Mouse (Mus musculus): ENCODE measurements around the gene Orai2.
"Not testable (repeated sequence)": the region's sequence is repeated elsewhere in the genome, so short reads cannot be mapped to it uniquely, and the experiment has no call there.

The Orai2 gene

DNA sequence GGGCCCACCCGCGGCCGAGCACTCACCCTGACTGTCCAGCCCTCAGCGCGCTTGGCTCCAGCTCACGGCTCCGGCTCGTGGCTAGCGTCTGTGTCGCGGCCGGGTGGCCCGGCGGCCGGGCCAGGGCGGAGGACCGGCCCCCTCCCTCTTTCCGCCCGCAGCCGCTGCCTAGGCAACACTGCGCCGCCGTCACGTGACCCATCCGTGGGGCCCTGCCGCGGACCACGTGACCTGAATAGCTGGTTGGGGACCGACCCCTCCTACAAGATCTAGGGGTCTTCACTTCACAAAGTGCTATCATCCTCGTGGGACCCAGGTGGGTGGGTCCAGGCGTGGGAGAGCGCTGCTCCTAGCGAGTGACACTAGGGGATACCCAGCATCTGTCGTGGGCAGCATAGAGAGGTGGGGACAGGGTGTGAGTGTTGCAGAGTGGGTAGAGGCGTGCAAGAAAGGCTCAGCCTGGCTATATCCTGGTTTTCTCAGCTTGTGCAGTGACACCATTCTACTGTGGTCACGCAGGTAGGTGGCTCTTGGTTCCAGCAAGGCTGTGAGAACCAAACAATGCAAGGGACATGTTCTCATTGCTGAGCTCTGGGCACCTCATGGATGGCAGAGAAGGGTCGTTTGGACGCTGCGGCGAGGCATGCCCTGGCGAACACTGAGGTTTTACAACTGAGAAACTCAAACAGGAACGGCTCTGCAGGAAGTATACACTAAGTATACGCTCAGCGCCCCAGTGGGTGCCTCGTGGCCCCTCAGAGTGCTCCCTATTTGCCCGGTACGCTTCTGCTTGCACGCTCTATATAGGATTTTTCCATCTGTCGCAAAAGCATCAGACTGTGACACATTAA lies at the start of gene Orai2:
Orai2 (minus strand) TSS at position 202 of the 851 bp plus-strand sequence.
- peak; percentile 66 for DNase-seq (ENCODE audit: low read depth, low spot score)

DNA sequence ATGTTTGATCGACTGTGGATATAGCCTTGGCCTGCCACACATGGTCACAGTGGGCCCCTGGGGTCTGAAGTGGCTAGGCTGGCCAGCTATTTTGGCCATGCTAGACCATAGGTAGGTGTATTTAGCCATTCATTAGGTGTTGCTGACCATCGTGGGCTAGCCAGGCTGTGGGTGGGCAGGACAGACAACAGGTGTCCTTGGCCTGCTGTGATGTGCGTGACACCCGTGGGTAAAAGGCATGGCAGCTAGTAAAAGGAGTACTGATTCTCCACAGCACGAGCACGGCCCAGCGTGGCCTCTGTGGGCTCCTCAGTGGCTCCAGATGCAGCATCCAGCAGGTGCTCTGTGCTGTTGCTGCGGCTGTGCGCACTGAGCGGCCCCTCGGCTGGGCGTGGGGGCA lies 48.1 kb upstream of the Orai2 start:
- DNase-seq (ENCODE audit: low read depth, low spot score) = no peak

DNA sequence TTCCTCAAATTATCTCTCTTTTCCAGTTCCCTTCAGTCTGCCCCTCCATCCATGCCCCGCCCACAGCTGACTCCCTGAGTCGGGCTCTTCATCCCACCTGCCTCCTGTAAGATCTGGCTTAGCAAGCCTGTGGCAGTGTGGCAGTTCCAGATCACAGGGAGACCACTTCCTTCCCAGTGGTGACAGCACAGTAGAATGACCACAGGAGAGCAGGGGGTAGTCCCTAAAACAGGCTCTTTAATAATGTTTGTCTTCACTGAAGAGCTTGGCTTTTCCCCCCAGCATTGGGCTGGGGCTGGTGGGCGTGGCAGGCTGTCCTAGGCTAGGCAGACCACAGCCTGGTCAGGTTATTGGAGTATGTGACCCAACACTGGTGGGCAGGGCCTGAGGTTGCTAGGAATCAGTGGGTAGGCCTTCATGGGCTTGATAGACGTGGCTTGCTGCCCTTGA lies 47.4 kb upstream of the Orai2 start:
- no peak for DNase-seq (ENCODE audit: low read depth, low spot score)

DNA sequence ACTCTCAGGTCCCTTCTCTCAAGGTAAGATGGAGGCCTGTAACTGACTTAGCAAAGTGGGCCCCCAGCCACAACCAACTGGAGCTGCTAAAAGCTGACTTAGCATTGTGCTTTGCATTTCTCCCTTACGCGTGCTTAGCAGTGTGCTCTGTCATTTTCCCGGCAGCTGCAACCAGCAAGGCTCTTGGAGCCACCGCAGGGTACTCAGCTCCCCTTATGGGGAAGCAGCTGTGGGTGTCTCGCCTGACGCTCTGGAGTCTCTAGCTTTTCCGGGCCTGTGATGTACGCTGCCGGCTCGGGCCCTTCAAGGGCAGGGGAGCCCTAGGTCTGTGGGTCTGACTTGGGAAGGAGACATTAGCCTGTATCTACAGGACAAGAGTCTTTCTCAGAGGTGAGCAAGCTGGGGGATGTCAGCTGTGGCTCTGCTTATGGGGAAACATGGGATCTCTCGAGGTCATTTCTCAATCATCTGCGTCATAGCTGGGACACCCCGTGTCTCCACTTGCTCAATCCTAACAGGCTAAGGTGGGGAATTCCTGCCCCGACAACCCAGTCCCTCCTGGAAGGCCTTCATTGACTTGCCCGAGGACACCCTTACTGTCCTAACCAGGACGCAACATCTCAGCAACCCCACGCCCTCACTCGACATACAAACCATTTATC lies 46.6 kb upstream of the Orai2 start:
- no peak for DNase-seq (ENCODE audit: low read depth, low spot score)

DNA sequence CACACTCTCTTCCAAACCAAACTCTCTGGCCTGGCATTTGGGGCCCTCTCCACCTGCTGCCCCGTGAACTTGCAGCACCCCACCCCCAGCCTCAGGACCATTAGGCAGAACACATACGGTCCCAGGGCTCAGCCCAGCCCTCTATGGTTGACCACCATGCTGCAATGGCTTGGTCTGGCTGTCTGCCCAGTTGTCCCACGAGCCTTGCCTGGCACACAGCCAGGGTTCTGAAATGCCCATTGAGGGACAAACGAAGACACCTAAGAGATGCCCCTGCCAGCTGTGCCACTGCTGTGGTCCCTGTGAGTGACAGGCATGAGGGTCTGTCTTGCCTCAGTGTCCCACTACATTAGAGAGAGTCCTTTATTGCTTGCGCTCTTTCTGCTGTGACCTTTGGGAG lies 45.4 kb upstream of the Orai2 start:
- DNase-seq (ENCODE audit: low read depth, low spot score) = no peak

DNA sequence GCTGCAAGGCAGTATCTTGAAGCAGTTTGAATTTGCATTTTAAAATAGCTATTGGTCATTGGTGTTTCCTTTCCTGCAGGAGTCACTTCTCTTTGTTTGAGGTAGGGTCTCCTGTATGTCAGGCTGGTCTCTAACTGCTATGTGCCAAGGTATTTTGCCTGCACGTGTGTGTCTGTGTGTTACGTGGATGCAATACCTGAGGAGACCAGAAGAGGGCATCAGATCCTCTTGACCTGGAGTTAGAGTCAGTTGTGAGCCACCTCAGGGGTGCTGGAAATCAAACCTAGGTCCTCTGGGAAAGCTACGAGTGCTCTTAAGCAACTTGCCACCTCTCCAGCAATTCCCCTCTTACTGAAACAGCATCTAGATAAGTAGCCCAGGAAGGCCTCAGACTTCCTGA lies 44.7 kb upstream of the Orai2 start:
- DNase-seq (ENCODE audit: low read depth, low spot score) = peak; percentile 51

DNA sequence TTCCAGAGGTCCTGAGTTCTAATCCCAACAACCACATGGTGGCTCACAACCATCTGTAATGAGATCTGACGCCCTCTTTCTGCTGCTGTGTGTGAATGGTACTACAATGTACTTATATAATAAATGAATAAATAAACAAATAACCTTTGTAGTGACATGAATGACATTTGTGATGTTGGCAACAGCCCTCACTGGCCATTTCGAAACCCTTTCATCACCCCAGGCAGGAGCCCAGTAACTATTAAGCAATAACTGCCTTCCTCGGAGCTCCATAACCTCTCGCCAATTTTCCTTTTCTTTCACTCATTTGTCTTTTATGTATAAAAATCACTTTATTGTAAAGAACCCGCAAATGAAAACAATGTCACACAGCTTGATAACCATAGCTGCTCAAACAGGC lies 43.2 kb upstream of the Orai2 start:
- DNase-seq (ENCODE audit: low read depth, low spot score) = no peak

DNA sequence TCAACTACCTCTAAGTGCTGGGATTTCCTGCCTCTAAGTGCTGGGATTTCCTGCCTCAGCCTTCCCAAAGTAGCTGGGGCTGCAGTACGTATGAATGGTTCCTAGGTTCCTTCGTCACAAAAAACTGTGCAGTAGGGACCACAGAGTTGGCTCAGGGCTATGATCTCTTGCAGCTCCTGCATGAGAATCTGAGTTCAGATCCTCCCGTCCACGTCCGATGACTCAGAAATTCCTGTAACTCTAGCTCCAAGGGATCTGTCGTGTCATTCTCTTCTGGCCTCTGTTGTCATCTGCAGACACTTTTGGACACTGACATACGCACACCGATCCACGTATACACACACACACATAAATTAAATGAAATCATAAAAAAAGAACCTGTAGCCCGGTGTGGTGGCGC lies 42.2 kb upstream of the Orai2 start:
- DNase-seq (ENCODE audit: low read depth, low spot score) = no peak

DNA sequence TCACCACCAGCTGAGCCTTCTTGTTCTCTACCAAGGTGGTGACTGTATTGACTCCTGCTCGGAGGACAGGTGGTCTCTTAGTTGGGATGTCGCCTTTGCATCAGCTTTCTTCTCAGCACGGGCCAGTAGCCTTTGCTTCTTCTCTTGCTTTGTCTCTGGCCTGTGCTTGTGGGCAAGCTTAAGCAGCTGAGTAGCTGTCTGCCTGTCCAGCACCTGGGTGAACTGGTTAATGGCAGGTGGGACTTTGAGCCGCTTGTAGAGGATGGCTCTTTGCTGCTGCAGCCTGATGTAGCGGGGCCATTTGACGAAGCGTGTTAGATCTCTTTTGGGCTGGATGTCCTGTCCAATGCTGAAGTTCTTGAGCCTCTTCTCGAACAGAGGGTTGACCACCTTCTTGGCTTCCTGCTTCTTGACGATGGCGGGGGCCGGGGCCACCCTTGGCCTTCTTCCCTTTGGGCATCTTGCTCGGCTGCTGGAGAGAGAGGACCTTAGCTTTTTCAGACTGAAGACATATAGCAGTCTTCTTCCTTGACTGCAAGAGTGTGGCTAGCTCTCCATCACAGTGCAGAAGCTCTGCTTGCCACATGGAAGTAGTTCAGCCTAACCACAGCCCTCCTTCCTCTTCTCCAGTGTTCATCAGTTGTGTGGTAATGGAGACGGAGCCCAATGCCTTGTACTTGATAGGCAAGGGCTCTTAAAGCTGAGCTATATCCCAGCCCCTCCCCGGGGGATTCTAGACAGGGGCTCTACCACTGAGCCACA lies 41.0 kb upstream of the Orai2 start:
- not testable (repeated sequence) for DNase-seq (ENCODE audit: low read depth, low spot score)

DNA sequence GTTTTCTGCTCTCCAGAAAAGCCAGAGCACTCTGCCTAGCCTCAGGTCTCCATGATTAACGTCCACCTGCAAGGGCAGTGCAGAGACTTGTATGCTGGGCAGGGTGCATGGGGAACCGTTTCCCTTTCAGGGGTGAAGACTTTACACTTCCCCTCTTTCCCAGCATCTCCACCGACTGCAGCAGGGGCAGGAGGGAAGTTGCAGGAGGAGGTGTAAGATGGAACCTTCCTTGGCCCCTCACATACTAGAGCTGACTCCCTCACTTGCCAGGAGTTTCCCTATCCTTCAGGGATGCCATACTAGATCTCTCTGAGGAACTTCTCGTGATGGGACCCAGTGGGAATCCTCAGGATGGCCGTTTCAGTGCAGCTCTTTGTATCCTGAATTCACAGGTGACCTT lies 40.0 kb upstream of the Orai2 start:
- DNase-seq (ENCODE audit: low read depth, low spot score) = no peak

DNA sequence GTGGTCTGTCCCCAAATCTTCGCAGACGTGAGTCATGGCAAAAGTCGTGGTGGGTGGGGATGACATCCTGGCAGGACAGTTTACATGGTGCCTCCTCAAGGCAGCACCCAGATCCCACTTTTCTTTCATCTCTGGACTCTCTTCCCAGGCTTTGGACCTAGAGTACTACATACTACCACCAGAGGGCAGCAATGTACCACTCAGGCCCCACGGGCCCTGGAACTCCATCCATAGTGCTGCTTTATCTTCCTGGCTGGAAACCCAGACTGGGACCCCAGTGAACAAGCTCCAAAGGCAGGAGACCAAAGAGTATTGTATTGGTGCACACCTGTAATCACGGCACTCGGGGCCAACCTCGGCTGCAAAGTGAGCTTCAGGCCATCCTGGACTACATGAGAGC lies 31.3 kb upstream of the Orai2 start:
- DNase-seq (ENCODE audit: low read depth, low spot score) = peak; percentile 83

DNA sequence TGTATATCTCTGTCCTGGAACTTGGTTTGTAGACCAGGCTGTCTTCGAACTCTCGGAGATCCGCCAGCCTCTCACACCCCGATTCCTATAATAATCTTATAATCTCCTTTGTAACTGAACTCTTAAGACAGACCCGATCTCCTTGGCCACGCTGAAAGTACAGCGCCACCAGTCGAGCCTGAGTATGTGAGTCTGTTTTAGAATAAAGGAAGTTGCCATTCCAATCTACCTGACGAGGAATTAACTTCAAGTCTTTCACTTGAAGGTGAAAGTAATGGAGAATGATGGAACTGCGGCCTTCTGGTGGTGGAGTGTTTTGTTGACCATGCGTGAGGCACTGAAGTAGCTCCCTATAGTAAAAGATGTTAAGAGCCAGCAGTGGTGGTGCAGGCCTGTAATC lies 29.0 kb upstream of the Orai2 start:
- peak; percentile 26 for DNase-seq (ENCODE audit: low read depth, low spot score)

DNA sequence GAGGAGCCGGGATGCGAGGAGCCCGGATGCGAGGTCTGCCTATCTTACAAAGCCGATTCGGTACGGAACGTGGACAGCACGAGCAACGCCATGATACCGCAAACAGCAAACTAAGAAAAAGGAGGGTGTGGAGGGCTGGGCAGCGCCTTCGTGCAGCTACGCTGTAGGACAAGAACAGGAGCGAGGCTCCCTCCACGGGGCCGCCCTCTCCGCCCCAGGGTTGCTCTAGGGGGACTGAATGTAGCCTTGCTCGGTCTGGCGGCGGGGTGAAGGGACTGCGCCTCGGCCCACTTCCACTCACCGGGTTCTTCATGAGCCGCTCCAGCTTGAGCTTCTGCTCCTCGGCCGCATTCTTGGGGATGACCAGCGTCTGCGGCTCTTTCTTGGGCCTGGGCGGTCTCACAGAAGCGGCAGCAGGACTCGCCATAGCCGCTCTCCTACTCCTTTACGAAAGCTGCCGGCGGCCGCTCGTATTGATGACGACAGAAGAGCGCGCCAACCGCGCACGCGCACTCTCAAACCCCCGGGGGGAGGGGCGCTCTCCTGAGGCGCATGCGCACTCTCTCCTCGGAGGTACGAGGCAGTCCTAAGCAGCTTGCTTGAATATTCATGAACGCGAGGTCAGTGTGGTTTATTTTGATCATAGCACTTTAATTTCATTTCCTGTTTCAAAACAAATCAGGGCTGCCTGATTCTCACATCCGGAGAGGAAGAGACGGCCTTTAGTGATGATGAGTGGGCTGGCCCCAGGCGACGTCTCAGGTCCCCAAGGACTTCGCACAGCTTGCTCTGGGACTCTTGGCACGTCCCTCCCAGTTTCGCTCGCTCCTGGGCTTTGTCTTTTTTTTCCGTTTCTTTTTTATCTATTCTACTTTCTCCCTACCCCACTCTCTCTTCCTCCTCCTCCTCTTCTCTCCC lies 28.2 kb upstream of the Orai2 start, which contains the start of gene Prkrip1:
Prkrip1 (minus strand) TSS at position 490 of the 918 bp plus-strand sequence.
- DNase-seq (ENCODE audit: low read depth, low spot score) = peak; percentile 99

DNA sequence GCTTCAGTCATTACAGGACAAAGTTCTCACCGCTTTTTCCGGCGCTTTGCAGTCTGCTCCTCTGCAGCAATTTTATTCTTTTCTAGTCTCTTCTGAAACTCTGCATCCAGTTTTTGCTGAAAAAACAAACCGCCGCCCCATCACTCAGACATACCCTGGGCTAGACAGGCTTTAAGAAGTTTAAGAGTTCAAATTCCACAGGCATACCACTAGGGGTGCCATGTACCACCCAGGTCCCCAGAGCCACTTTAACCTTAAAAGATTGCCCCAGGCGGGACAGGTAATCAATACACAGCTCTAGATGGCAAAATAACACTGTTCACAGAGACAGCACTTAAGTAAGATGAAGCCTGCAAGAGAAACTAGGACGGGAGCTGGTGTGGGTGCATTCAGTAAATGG lies 21.4 kb upstream of the Orai2 start:
- DNase-seq (ENCODE audit: low read depth, low spot score) = peak; percentile 48

DNA sequence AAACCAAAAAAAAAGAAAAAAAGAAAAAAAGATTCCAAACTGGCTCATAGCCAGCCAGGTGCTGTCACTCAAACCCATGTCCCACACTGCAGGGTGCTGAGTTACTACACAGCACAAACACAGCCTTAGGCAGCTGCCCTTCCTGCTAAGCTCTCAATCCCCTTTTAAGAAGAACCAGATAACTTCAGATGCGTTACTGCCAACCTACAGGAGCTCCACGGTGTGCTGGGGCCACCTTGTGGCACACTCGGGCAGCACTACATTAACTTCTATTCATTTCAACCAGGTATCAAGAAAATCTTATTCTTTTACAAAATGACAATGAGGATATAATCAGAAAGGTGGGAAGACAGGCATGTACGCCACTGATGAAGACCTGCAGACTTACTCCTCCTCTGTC lies 16.2 kb upstream of the Orai2 start:
- peak; percentile 64 for DNase-seq (ENCODE audit: low read depth, low spot score)

DNA sequence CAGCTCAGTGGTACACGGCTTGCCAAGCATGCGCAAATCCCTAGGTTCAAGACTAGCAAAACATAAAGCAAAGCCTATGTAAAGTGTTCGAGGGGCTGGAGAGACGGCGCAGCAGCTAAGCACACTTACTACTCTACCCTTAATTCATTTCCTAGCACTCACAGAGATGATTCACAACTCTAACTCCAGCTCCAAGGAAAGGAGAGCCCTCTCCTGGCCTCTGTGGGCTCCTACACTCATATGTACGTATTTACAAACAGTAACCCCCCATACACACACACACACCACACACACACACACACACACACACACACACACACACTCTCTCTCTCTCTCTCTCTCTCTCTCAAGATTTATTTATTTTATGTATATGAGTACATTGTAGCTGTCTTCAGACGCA lies 13.3 kb upstream of the Orai2 start:
- no peak for DNase-seq (ENCODE audit: low read depth, low spot score)

DNA sequence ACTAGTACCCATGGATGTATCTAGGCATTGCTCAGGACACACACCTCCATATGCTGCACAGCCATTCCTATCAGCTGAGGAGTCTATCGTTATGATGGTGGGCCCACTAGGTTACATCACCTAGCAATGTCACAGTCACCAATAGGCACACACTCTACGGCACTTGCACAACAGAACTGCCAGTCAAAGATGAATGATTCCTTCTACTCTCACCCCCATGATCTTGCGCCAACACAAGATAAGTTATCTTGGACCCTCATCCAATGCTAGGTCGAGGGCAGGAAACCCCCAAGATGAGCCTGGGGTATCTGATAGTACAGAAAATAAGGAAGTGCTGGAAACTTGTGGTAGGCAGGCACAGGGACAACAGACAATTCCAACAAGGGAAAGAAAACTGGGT lies 12.3 kb upstream of the Orai2 start:
- DNase-seq (ENCODE audit: low read depth, low spot score) = no peak

DNA sequence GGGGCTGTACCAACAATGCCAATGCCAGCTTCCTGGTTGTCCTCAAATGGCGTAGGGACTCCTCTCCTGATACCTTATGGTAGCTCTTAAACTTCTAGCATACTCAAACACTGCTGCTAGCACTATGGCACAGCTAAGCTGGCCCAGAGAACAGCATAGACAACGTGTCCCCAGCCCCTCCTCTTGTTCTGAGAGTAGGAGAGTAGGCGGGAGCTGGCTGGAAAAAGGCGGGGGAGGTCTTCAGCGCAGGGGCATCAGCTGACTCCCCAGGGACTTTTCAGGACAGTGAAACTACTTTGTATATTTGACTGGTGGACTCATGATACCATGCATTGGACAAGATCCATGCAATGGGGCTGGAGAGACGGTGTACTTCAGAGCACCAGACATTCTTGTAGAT lies 11.5 kb upstream of the Orai2 start:
- DNase-seq (ENCODE audit: low read depth, low spot score) = no peak

DNA sequence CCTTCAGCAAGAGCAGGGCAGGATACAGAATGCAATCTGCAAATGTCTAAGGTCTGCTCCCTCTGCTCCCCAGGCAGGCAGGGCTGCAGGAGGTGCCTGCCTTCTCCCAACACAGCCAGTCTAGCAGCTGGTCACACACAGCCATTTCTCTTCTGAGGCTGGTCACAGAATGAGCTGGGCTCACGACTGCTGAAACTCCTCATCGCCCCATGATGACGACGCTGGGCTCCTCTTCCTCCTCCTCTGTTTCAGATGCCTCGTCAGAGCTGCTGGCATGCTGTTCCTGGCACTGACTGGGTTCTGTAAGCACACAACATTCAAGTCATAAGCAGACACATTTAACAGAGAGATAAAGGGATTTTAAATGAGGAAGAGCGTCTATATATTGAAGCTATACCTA lies 10.7 kb upstream of the Orai2 start:
- DNase-seq (ENCODE audit: low read depth, low spot score) = no peak

DNA sequence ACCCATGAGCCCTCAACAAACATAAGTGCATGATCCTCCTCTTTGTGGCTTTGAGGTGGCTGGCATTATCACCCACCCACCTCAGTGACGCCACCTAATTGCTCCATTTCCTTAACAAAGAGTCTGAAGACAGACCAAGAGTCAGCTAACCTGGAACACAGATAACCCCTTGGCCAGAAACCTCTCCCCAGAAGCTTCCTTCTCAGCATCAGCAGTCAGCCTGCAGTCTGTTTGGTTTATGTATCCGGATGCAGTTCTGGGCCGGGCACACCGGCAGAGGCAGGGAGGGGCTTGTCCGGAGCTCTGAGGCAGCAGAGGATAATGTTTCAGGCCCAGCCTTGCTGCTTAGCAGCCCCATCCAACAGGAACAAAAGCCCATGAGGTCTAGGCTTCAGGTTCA lies 9.1 kb upstream of the Orai2 start:
- peak; percentile 69 for DNase-seq (ENCODE audit: low read depth, low spot score)

Data from ZHBTc4 (cell line).